Mouse (Mus musculus): ENCODE data around the gene 4930415O20Rik. TPM values are rescaled to one million over a fixed set of nuclear protein-coding genes. Genes with fewer than 3 reads are reported as not detected.

4930415O20Rik gene
- polyA plus RNA-seq, 1 experiment: 0.10 TPM

DNA sequence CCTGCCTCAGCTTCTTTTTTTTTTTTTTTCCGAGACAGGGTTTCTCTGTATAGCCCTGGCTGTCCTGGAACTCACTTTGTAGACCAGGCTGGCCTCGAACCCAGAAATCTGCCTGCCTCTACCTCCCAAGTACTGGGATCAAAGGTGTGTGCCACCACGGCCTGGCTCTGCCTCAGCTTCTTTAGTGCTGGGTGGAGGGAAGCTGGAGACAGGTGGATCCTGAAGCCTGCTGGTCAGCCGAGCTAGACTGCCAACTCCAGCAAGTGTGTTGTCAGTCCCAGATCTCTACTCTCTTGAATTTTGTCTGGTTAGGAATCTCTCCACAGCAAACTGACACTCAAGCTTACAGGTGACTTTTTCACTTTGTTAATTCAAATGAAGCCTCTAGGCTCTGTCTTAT lies 34.9 kb upstream of the 4930415O20Rik start:
- Histone ChIP-seq H3K27me3 (ENCODE audit: control insufficient read depth, insufficient read depth, insufficient read length) (no peaks in the 10 kb centered on the region), H3K36me3 (ENCODE audit: control insufficient read depth, insufficient read depth) (peaks cover 31% of the 10 kb centered on the region), H3ac (ENCODE audit: control insufficient read depth, insufficient read length) (no peak overlapping the region), H3K79me2 (ENCODE audit: control insufficient read depth, insufficient read depth) (peaks cover 50% of the 10 kb centered on the region), H3K4me3 (no peak overlapping the region), H3K4me2 (ENCODE audit: low read depth) (no peak overlapping the region)
- TF ChIP-seq USF1 (IDR thresholded peaks at IDR 0.05; ENCODE audit: low read depth): no peak
- no peak for TF ChIP-seq MYOD1 (IDR thresholded peaks at IDR 0.05; ENCODE audit: control insufficient read depth in 1 of 3, insufficient read length in 2 of 3, low read depth in 2 of 3)
- no peak for TF ChIP-seq MYOG (IDR thresholded peaks at IDR 0.05; ENCODE audit: control insufficient read depth in 1 of 3, insufficient read depth in 1 of 3, insufficient read length in 2 of 3, low read depth in 2 of 3)
- no peak for TF ChIP-seq E2F4 (IDR thresholded peaks at IDR 0.05; ENCODE audit: insufficient read depth)
- TF ChIP-seq SRF (IDR thresholded peaks at IDR 0.05; ENCODE audit: control insufficient read depth, insufficient read length, low read depth): no peak
- TF ChIP-seq TCF12 (IDR thresholded peaks at IDR 0.05; ENCODE audit: insufficient read depth, poor library complexity, severe bottlenecking): no peak
- no peak for TF ChIP-seq REST (IDR thresholded peaks at IDR 0.05; ENCODE audit: insufficient read depth, insufficient read length)
- TF ChIP-seq CEBPB (IDR thresholded peaks at IDR 0.05; ENCODE audit: insufficient read depth, poor library complexity, severe bottlenecking): no peak
- no peak for TF ChIP-seq TCF3 (IDR thresholded peaks at IDR 0.05; ENCODE audit: insufficient read length, low read depth)
- no peak for TF ChIP-seq MAX (IDR thresholded peaks at IDR 0.05; ENCODE audit: low read depth)
- no peak for TF ChIP-seq POLR2AphosphoS2 (IDR thresholded peaks at IDR 0.05; ENCODE audit: insufficient read length, low read depth)

DNA sequence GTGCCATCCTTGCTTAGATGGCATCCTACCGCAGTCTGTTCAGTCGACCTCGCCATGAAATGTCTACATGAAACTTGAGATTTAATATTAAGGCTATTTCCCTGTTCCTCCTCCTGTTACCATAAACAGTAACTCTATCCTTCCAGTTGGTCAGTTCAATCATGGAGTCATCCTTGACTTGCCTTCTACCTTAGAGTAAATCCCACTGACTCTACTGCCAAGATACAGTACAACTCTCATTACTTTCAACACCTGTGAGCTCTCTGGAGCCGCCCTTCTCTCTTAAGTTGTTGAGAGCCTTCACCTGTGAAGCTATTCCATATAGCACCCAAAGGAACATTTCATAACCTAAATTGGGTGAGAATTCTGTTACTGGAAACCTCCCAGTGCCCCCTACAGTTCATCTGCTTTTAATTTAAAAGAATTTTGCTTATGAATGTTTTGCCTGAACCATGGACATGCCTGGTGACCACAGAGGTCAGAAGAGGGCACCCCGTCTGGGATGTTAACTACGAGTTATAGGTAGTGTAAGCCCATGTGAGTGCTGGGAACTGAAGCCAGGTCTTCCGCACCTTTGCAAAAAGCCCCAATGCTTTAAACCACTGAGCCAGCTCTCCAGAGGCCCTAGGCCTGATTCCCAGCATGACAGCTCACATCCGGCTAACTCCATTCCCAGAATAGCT lies 33.8 kb upstream of the 4930415O20Rik start:
- TF ChIP-seq MYOD1 (IDR thresholded peaks at IDR 0.05; ENCODE audit: control insufficient read depth in 1 of 3, insufficient read length in 2 of 3, low read depth in 2 of 3): peak; percentile 32 to 39 (median 37)
- TF ChIP-seq USF1 (IDR thresholded peaks at IDR 0.05; ENCODE audit: low read depth): no peak
- H3K27me3 ChIP-seq (ENCODE audit: control insufficient read depth, insufficient read depth, insufficient read length): no peaks in the 10 kb centered on the region
- peak overlapping the region; percentile 10 for H3K4me2 ChIP-seq (ENCODE audit: low read depth)
- H3K4me3 ChIP-seq: no peak overlapping the region
- peaks cover 50% of the 10 kb centered on the region for H3K79me2 ChIP-seq (ENCODE audit: control insufficient read depth, insufficient read depth)
- H3ac ChIP-seq (ENCODE audit: control insufficient read depth, insufficient read length): no peak overlapping the region
- H3K36me3 ChIP-seq (ENCODE audit: control insufficient read depth, insufficient read depth): peaks cover 30% of the 10 kb centered on the region

DNA sequence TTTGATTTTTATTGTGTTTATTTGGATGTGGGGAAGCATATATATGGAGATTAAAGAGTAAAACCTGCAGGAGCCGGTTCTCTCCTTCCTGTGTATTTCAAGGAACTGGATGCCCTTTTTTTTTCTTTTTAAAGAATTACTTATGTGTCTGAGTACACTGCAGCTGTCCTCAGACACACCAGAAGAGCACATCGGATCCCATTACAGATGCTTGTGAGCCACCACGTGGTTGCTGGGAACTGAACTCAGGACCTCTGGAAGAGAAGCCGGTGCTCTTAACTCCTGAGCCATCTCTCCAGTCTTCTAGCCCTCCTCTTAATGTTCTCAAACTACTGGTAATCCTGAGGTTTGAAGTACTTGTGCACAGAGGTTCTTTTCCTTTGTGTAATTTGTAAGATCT lies 32.9 kb upstream of the 4930415O20Rik start:
- Histone ChIP-seq H3K79me2 (ENCODE audit: control insufficient read depth, insufficient read depth) (peaks cover 45% of the 10 kb centered on the region), H3ac (ENCODE audit: control insufficient read depth, insufficient read length) (no peak overlapping the region), H3K27me3 (ENCODE audit: control insufficient read depth, insufficient read depth, insufficient read length) (no peaks in the 10 kb centered on the region), H3K4me3 (no peak overlapping the region), H3K4me2 (ENCODE audit: low read depth) (peak overlapping the region; percentile 10), H3K36me3 (ENCODE audit: control insufficient read depth, insufficient read depth) (peaks cover 33% of the 10 kb centered on the region)
- TF ChIP-seq POLR2A (IDR thresholded peaks at IDR 0.05; ENCODE audit: insufficient read length, low read depth) (no peak), POLR2AphosphoS2 (IDR thresholded peaks at IDR 0.05; ENCODE audit: insufficient read length, low read depth) (no peak), MYOD1 (IDR thresholded peaks at IDR 0.05; ENCODE audit: control insufficient read depth in 1 of 3, insufficient read length in 2 of 3, low read depth in 2 of 3) (peak; percentile 16 to 48 (median 32)), CEBPB (IDR thresholded peaks at IDR 0.05; ENCODE audit: insufficient read depth, poor library complexity, severe bottlenecking) (no peak), E2F4 (IDR thresholded peaks at IDR 0.05; ENCODE audit: insufficient read depth) (no peak), USF1 (IDR thresholded peaks at IDR 0.05; ENCODE audit: low read depth) (peak; percentile 77), REST (IDR thresholded peaks at IDR 0.05; ENCODE audit: insufficient read depth, insufficient read length) (no peak), MAX (IDR thresholded peaks at IDR 0.05; ENCODE audit: low read depth) (no peak), MYOG (IDR thresholded peaks at IDR 0.05; ENCODE audit: control insufficient read depth in 1 of 3, insufficient read depth in 1 of 3, insufficient read length in 2 of 3, low read depth in 2 of 3) (peak in 1 of 3 experiments; percentile 72), TCF3 (IDR thresholded peaks at IDR 0.05; ENCODE audit: insufficient read length, low read depth) (no peak), TCF12 (IDR thresholded peaks at IDR 0.05; ENCODE audit: insufficient read depth, poor library complexity, severe bottlenecking) (peak; percentile 4), SRF (IDR thresholded peaks at IDR 0.05; ENCODE audit: control insufficient read depth, insufficient read length, low read depth) (no peak)

DNA sequence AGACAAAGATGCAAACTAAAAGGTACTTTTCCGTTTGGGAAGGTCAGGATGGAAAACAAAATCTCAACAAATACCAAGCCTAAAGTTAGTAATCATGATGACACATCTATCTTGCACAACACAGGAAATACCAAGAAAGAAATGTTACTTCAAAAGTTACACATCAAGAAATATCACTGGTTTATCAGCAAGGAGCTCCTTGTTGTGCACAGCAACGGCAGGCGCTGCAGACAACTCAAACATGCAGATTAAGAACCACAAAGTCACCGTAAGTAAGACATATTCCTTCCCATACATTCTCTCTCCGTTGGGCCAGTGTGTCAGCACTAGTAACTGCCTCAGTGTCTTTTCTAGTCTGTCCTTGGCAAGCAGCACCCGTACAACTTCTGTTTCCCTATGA lies 29.7 kb upstream of the 4930415O20Rik start:
- Histone ChIP-seq H3K79me2 (ENCODE audit: control insufficient read depth, insufficient read depth) (peaks cover 38% of the 10 kb centered on the region), H3K27me3 (ENCODE audit: control insufficient read depth, insufficient read depth, insufficient read length) (no peaks in the 10 kb centered on the region), H3K36me3 (ENCODE audit: control insufficient read depth, insufficient read depth) (peaks cover 63% of the 10 kb centered on the region), H3K4me3 (no peak overlapping the region), H3K4me2 (ENCODE audit: low read depth) (peak overlapping the region; percentile 14), H3ac (ENCODE audit: control insufficient read depth, insufficient read length) (no peak overlapping the region)
- TF ChIP-seq TCF3 (IDR thresholded peaks at IDR 0.05; ENCODE audit: insufficient read length, low read depth) (no peak), POLR2AphosphoS2 (IDR thresholded peaks at IDR 0.05; ENCODE audit: insufficient read length, low read depth) (peak; percentile 25), CEBPB (IDR thresholded peaks at IDR 0.05; ENCODE audit: insufficient read depth, poor library complexity, severe bottlenecking) (peak; percentile 96), SRF (IDR thresholded peaks at IDR 0.05; ENCODE audit: control insufficient read depth, insufficient read length, low read depth) (no peak)

DNA sequence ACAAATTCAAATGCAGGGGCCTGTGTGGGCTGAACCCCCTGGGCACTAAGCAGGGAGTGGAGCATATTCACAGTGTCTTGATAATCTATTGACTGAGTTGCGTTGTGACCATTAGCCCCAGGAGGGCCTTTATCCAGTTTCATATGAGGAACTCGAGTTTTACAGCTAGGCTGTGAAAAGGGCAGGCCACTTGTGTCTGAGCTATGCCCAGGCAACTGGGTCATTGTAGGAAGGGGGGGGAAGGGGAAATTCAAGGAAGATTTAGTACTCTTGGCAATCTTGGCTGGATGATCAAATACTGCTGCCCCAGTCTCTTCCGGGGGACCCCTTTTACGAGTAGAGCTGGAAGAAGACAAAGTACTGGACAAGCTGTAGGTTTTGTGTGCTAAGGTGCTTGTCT lies 27.5 kb upstream of the 4930415O20Rik start:
- H3K79me2 ChIP-seq (ENCODE audit: control insufficient read depth, insufficient read depth): peaks cover 45% of the 10 kb centered on the region
- H3K27me3 ChIP-seq (ENCODE audit: control insufficient read depth, insufficient read depth, insufficient read length): no peaks in the 10 kb centered on the region
- no peak for TF ChIP-seq POLR2AphosphoS2 (IDR thresholded peaks at IDR 0.05; ENCODE audit: insufficient read length, low read depth)
- no peak for TF ChIP-seq USF1 (IDR thresholded peaks at IDR 0.05; ENCODE audit: low read depth)
- no peak for TF ChIP-seq CEBPB (IDR thresholded peaks at IDR 0.05; ENCODE audit: insufficient read depth, poor library complexity, severe bottlenecking)
- TF ChIP-seq REST (IDR thresholded peaks at IDR 0.05; ENCODE audit: insufficient read depth, insufficient read length): no peak
- TF ChIP-seq MYOD1 (IDR thresholded peaks at IDR 0.05; ENCODE audit: control insufficient read depth in 1 of 3, insufficient read length in 2 of 3, low read depth in 2 of 3): no peak
- no peak for TF ChIP-seq MAX (IDR thresholded peaks at IDR 0.05; ENCODE audit: low read depth)
- TF ChIP-seq E2F4 (IDR thresholded peaks at IDR 0.05; ENCODE audit: insufficient read depth): no peak
- TF ChIP-seq TCF12 (IDR thresholded peaks at IDR 0.05; ENCODE audit: insufficient read depth, poor library complexity, severe bottlenecking): no peak
- TF ChIP-seq SRF (IDR thresholded peaks at IDR 0.05; ENCODE audit: control insufficient read depth, insufficient read length, low read depth): no peak
- TF ChIP-seq MYOG (IDR thresholded peaks at IDR 0.05; ENCODE audit: control insufficient read depth in 1 of 3, insufficient read depth in 1 of 3, insufficient read length in 2 of 3, low read depth in 2 of 3): no peak
- TF ChIP-seq POLR2A (IDR thresholded peaks at IDR 0.05; ENCODE audit: insufficient read length, low read depth): no peak
- no peak for TF ChIP-seq TCF3 (IDR thresholded peaks at IDR 0.05; ENCODE audit: insufficient read length, low read depth)
- no peak overlapping the region for H3ac ChIP-seq (ENCODE audit: control insufficient read depth, insufficient read length)
- peaks cover 85% of the 10 kb centered on the region for H3K36me3 ChIP-seq (ENCODE audit: control insufficient read depth, insufficient read depth)
- H3K4me2 ChIP-seq (ENCODE audit: low read depth): no peak overlapping the region
- H3K4me3 ChIP-seq: no peak overlapping the region
